Mouse (Mus musculus): Measurements from ENCODE around the gene Scube1. TPM values are rescaled to one million over a fixed set of nuclear protein-coding genes. Genes with fewer than 3 reads are reported as not detected.

Scube1 gene
- total and polyA plus RNA-seq, 3 experiments: not detected

DNA sequence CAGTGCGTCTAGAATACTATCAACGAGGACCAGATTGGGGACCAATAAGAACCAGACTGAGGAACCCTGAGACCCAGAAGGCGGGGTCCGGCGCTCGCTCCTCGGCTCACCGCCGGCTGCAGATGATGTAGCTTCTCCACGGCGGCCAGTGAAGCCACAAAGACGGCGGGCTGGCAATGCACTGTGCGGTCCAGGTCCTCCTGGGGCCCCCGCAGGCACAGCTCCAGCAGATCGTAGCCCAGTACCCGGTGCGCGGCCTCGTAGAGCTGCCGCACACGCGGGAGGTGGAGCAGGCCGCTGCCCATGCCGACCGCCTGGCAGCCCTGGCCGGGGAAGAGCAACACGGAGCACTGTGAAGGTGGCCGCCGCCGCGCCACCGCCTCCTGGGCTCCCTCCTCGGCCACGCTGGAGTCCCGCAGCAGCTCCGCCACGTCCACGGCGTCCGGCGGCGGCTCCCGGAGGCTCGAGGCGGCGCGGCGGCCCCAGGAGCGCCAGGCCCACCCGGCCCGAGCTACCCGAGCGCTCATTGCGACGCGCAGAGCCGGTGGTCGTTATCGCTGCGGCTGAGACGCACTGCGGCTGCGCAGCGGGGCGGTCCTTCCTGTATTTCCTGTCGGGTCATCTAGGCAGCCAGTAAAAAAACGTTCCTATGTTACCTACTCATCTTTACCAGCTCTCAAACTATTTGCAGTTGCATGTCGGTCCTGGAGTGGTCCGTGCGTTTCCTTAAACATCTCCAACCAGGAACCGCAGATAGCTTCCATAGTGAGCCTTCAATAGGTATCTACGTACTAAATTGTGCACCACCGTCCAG is 169.5 kb downstream of the Scube1 start (continued):
- TF ChIP-seq MEF2A (IDR thresholded peaks at IDR 0.05; ENCODE audit: extremely low read depth, insufficient replicate concordance, low read depth, low read length, poor library complexity, severe bottlenecking) (no peak), UBTF (IDR thresholded peaks at IDR 0.05; ENCODE audit: borderline replicate concordance, insufficient read depth, low read depth, low read length) (peak; percentile 83; the same call in 1 of the 2 replicates), ZMIZ1 (IDR thresholded peaks at IDR 0.05; ENCODE audit: low read depth, low read length) (peak; percentile 94), CHD2 (IDR thresholded peaks at IDR 0.05; ENCODE audit: low read length) (no peak)

Other genes starting within 250 kb of the Scube1 start
- gene Ttll1, start 214.1 kb downstream of the Scube1 start, total RNA-seq (2012; rRNA removed): 3.4 and 4.4 TPM in 2 replicates
- 10 to 100 TPM in 1 of 2 experiments, not detected in 1; 14.1 TPM for gene Ttll1, start 214.1 kb downstream of the Scube1 start, polyA plus RNA-seq (2012; ENCODE audit: insufficient read depth in 1 of 2, insufficient read length in 2 of 2, low read depth in 1 of 2, low replicate concordance in 2 of 2, missing spikeins in 1 of 2)
- gene Bik, start 198.2 kb downstream of the Scube1 start, total RNA-seq (2012; rRNA removed): 5.1 and 7.6 TPM in 2 replicates
- gene Bik, start 198.2 kb downstream of the Scube1 start, polyA plus RNA-seq (2012; ENCODE audit: insufficient read depth in 1 of 2, insufficient read length in 2 of 2, low read depth in 1 of 2, low replicate concordance in 2 of 2, missing spikeins in 1 of 2): 10 to 100 TPM in 1 of 2 experiments, not detected in 1; 10.2 TPM
- gene Tspo, start 161.4 kb downstream of the Scube1 start, total RNA-seq (2012; rRNA removed): 61.3 and 80.0 TPM in 2 replicates
- 10 to 100 TPM in 1 of 2 experiments, not detected in 1; 66.5 TPM for gene Tspo, start 161.4 kb downstream of the Scube1 start, polyA plus RNA-seq (2012; ENCODE audit: insufficient read depth in 1 of 2, insufficient read length in 2 of 2, low read depth in 1 of 2, low replicate concordance in 2 of 2, missing spikeins in 1 of 2)
- 32.6 and 35.9 TPM in 2 replicates for gene Mcat, start 161.2 kb downstream of the Scube1 start, total RNA-seq (2012; rRNA removed)
- 10 to 100 TPM in 1 of 2 experiments, not detected in 1; 28.8 TPM for gene Mcat, start 161.2 kb downstream of the Scube1 start, polyA plus RNA-seq (2012; ENCODE audit: insufficient read depth in 1 of 2, insufficient read length in 2 of 2, low read depth in 1 of 2, low replicate concordance in 2 of 2, missing spikeins in 1 of 2)
- gene Ttll12, start 129.9 kb downstream of the Scube1 start, total RNA-seq (2012; rRNA removed): 41.9 and 43.9 TPM in 2 replicates
- 10 to 100 TPM in 1 of 2 experiments, not detected in 1; 76.5 TPM for gene Ttll12, start 129.9 kb downstream of the Scube1 start, polyA plus RNA-seq (2012; ENCODE audit: insufficient read depth in 1 of 2, insufficient read length in 2 of 2, low read depth in 1 of 2, low replicate concordance in 2 of 2, missing spikeins in 1 of 2)
- gene Mpped1, start 54.4 kb upstream of the Scube1 start, total RNA-seq (2012; rRNA removed): not detected in 2 replicates
- not detected for gene Mpped1, start 54.4 kb upstream of the Scube1 start, polyA plus RNA-seq (2012; ENCODE audit: insufficient read depth in 1 of 2, insufficient read length in 2 of 2, low read depth in 1 of 2, low replicate concordance in 2 of 2, missing spikeins in 1 of 2)